Mouse (Mus musculus) skeletal muscle tissue, postnatal 0 days (tissue): ENCODE measurements around the gene Nkapl. TPM values are rescaled to one million over a fixed set of nuclear protein-coding genes. Genes with fewer than 3 reads are reported as not detected.

Experiments used
- microRNA counts: library from miRNA; unstranded; fragments of <30 nt; microRNA quantifications from one replicate; lab custom pipeline; 2015
- microRNA-seq, 2 experiments: library from miRNA; unstranded; fragments of <30 nt; microRNA quantifications; one replicate each; pipeline ENCODE4; 2016
- polyA plus RNA-seq: library from polyadenylated mRNA; unstranded; fragments of >200 nt; fragmentation: Nextera tagmentation; extraction: Ambion mirVana; gene quantifications from 2 replicates; pipeline ENCODE4 v1.2.1, GENCODE M21; 2015

Nkapl gene
- polyA plus RNA-seq: 1.4 and 1.7 TPM in 2 replicates

GRCm38 (mm10) chr13:21468061-21469019, at the start of gene Nkapl:
TSS of gene Nkapl (minus strand) at chr13:21468509.

GRCm38 (mm10) chr13:21501182-21501581, 32.9 kb upstream of the Nkapl start, which contains the start of gene Gm11273:
TSS of gene Gm11273 (minus strand) at chr13:21501418.

GRCm38 (mm10) chr13:21495080-21495479, 26.8 kb upstream of the Nkapl start, which contains the start of gene AK157302:
TSS of gene AK157302 (plus strand) at chr13:21495223.

GRCm38 (mm10) chr13:21478759-21479670, 10.7 kb upstream of the Nkapl start, which contains the start of the genes Zkscan4 and Gm10065:
TSS of gene Zkscan4 (plus strand) at chr13:21478907.
TSS of gene Gm10065 (minus strand) at chr13:21479441.

GRCm38 (mm10) chr13:21453449-21453848, 14.9 kb downstream of the Nkapl start, which contains the start of gene Zscan26:
TSS of gene Zscan26 (minus strand) at chr13:21453730.

GRCm38 (mm10) chr13:21440503-21441206, 27.7 kb downstream of the Nkapl start, which contains the start of gene Pgbd1:
TSS of gene Pgbd1 (minus strand) at chr13:21441058.

MicroRNA genes within 50 kb of the gene (microRNA counts, 519-probe panel; counts per million panel counts)
- microRNA mmu-miR-1896 (lab: Ali Mortazavi, UCI): 296 counts per million, percentile 58 among the panel's probes with 10 or more counts

Small RNAs within 50 kb of the gene (microRNA-seq; reads per million reads assigned to microRNA genes)
- 0 reads per million in 2 experiments for gene Mir1896

Other genes starting within 250 kb of the Nkapl start
- gene Gpx5, start 175.8 kb downstream of the Nkapl start, polyA plus RNA-seq: not detected in 2 replicates
- not detected in 2 replicates for gene Gpx6, start 156.4 kb downstream of the Nkapl start, polyA plus RNA-seq
- gene Olfr1367, start 121.6 kb downstream of the Nkapl start, polyA plus RNA-seq: not detected in 2 replicates
- 6.2 and 6.6 TPM in 2 replicates for gene Zscan12, start 105.7 kb downstream of the Nkapl start, polyA plus RNA-seq
- 28.7 and 32.5 TPM in 2 replicates for gene Zkscan3, start 65.8 kb downstream of the Nkapl start, polyA plus RNA-seq
- 0.68 and 0.95 TPM in 2 replicates for gene Pgbd1, start 27.5 kb downstream of the Nkapl start, polyA plus RNA-seq
- gene Zscan26, start 14.8 kb downstream of the Nkapl start, polyA plus RNA-seq: 15.1 and 17.5 TPM in 2 replicates
- 1.5 and 2.0 TPM in 2 replicates for gene Zkscan4, start 10.4 kb upstream of the Nkapl start, polyA plus RNA-seq
- gene Gm10065, start 10.9 kb upstream of the Nkapl start, polyA plus RNA-seq: not detected in 2 replicates
- gene AK157302, start 26.7 kb upstream of the Nkapl start, polyA plus RNA-seq: 0.62 and 0.77 TPM in 2 replicates
- 11.8 and 13.2 TPM in 2 replicates for gene Gm11273, start 32.9 kb upstream of the Nkapl start, polyA plus RNA-seq
- 2.4 TPM in 2 replicates for gene Zkscan8, start 62.6 kb upstream of the Nkapl start, polyA plus RNA-seq
- 0.10 TPM in 1 of 2 replicates, not detected in the other for gene Olfr1366, start 74.3 kb upstream of the Nkapl start, polyA plus RNA-seq
- gene Olfr1535, start 91.4 kb upstream of the Nkapl start, polyA plus RNA-seq: not detected in 2 replicates
- not detected in 2 replicates for gene Olfr1364, start 113.2 kb upstream of the Nkapl start, polyA plus RNA-seq
- not detected in 2 replicates for gene Olfr1362, start 145.5 kb upstream of the Nkapl start, polyA plus RNA-seq
- gene Olfr11, start 174.0 kb upstream of the Nkapl start, polyA plus RNA-seq: not detected in 2 replicates
- gene Olfr1361, start 194.9 kb upstream of the Nkapl start, polyA plus RNA-seq: not detected in 2 replicates
- gene Olfr1360, start 208.9 kb upstream of the Nkapl start, polyA plus RNA-seq: not detected in 2 replicates
- not detected in 2 replicates for gene Olfr1359, start 229.6 kb upstream of the Nkapl start, polyA plus RNA-seq
- 0.60 and 0.77 TPM in 2 replicates for gene Hist1h2bl, start 247.6 kb upstream of the Nkapl start, polyA plus RNA-seq
- gene Hist1h2ai, start 247.9 kb upstream of the Nkapl start, polyA plus RNA-seq: 5.6 and 8.3 TPM in 2 replicates
- gene Hist1h3h, start 249.2 kb upstream of the Nkapl start, polyA plus RNA-seq: 1.9 and 3.5 TPM in 2 replicates